Mouse (Mus musculus): ENCODE results near the gene Gm3453. TPM values are rescaled to one million over a fixed set of nuclear protein-coding genes. Genes with fewer than 3 reads are reported as not detected.

Gene Gm3453
- not detected for polyA plus RNA-seq (2014; fragmentation: Illumina TruSeq; extraction: RNeasy Lipid Tissue Mini Kit (QIAGEN cat#74804); ENCODE audit: low read depth, low replicate concordance)

GRCm38 (mm10) chr14:5979037-5979436 lies at the start of gene Gm3453:
Gene Gm3453, minus strand, starts transcription at chr14:5979137.

GRCm38 (mm10) chr14:5961635-5962034 lies 17.3 kb downstream of the Gm3453 start, which contains the start of gene Gm3248:
Gene Gm3248, minus strand, starts transcription at chr14:5961745.

Other genes starting within 250 kb of the Gm3453 start
- gene Gm3373, start 237.6 kb downstream of the Gm3453 start, polyA plus RNA-seq (2014; fragmentation: Illumina TruSeq; extraction: RNeasy Lipid Tissue Mini Kit (QIAGEN cat#74804); ENCODE audit: low read depth, low replicate concordance), result not detected
- gene Gm3383, start 171.2 kb downstream of the Gm3453 start, polyA plus RNA-seq (2014; fragmentation: Illumina TruSeq; extraction: RNeasy Lipid Tissue Mini Kit (QIAGEN cat#74804); ENCODE audit: low read depth, low replicate concordance), result not detected
- not detected for gene Gm3424, start 148.8 kb downstream of the Gm3453 start, polyA plus RNA-seq (2014; fragmentation: Illumina TruSeq; extraction: RNeasy Lipid Tissue Mini Kit (QIAGEN cat#74804); ENCODE audit: low read depth, low replicate concordance)
- not detected for gene Gm8237, start 98.8 kb downstream of the Gm3453 start, polyA plus RNA-seq (2014; fragmentation: Illumina TruSeq; extraction: RNeasy Lipid Tissue Mini Kit (QIAGEN cat#74804); ENCODE audit: low read depth, low replicate concordance)
- 0.37 TPM for gene Gm3248, start 17.4 kb downstream of the Gm3453 start, polyA plus RNA-seq (2014; fragmentation: Illumina TruSeq; extraction: RNeasy Lipid Tissue Mini Kit (QIAGEN cat#74804); ENCODE audit: low read depth, low replicate concordance)
- gene Gm6337, start 79.1 kb upstream of the Gm3453 start, polyA plus RNA-seq (2014; fragmentation: Illumina TruSeq; extraction: RNeasy Lipid Tissue Mini Kit (QIAGEN cat#74804); ENCODE audit: low read depth, low replicate concordance), result not detected
- 0.76 TPM for gene Gm8206, start 114.8 kb upstream of the Gm3453 start, polyA plus RNA-seq (2014; fragmentation: Illumina TruSeq; extraction: RNeasy Lipid Tissue Mini Kit (QIAGEN cat#74804); ENCODE audit: low read depth, low replicate concordance)
- 0.71 TPM for gene Gm3468, start 129.5 kb upstream of the Gm3453 start, polyA plus RNA-seq (2014; fragmentation: Illumina TruSeq; extraction: RNeasy Lipid Tissue Mini Kit (QIAGEN cat#74804); ENCODE audit: low read depth, low replicate concordance)
- not detected for gene Gm3476, start 146.7 kb upstream of the Gm3453 start, polyA plus RNA-seq (2014; fragmentation: Illumina TruSeq; extraction: RNeasy Lipid Tissue Mini Kit (QIAGEN cat#74804); ENCODE audit: low read depth, low replicate concordance)
- not detected for gene Gm21560, start 240.2 kb upstream of the Gm3453 start, polyA plus RNA-seq (2014; fragmentation: Illumina TruSeq; extraction: RNeasy Lipid Tissue Mini Kit (QIAGEN cat#74804); ENCODE audit: low read depth, low replicate concordance)

Data from heart, adult 10 weeks (tissue).